Mouse (Mus musculus): Measurements from ENCODE around the gene Prune1.

Prune1 gene

GRCm38 (mm10) chr3:95281216-95282126, at the start of gene Prune1, which contains the start of gene Mindy1:
TSS of gene Prune1 (minus strand) at chr3:95282076.
TSS of gene Mindy1 (plus strand) at chr3:95281345.
- DNase-seq, result peak; percentile 99 to 100

GRCm38 (mm10) chr3:95331528-95331927, 49.7 kb upstream of the Prune1 start:
- DNase-seq, result no peak

- no peak for DNase-seq
Observed at GRCm38 (mm10) chr3:95328803-95329404, 47.0 kb upstream of the Prune1 start.

GRCm38 (mm10) chr3:95324454-95325144, 42.7 kb upstream of the Prune1 start:
- no peak for DNase-seq

GRCm38 (mm10) chr3:95323429-95323828, 41.6 kb upstream of the Prune1 start:
- DNase-seq, result no peak

GRCm38 (mm10) chr3:95319701-95320625, 38.1 kb upstream of the Prune1 start:
- no peak for DNase-seq

- DNase-seq, result no peak
Observed at GRCm38 (mm10) chr3:95319110-95319509, 37.2 kb upstream of the Prune1 start.

- peak in 1 of 2 experiments; percentile 18 for DNase-seq
Observed at GRCm38 (mm10) chr3:95318548-95318947, 36.7 kb upstream of the Prune1 start.

GRCm38 (mm10) chr3:95317414-95318080, 35.7 kb upstream of the Prune1 start:
- DNase-seq, result peak; percentile 59 to 68

- no peak for DNase-seq
Observed at GRCm38 (mm10) chr3:95315844-95316550, 34.1 kb upstream of the Prune1 start.

- peak; percentile 83 for DNase-seq
Observed at GRCm38 (mm10) chr3:95315094-95315843, 33.4 kb upstream of the Prune1 start.

- no peak for DNase-seq
Observed at GRCm38 (mm10) chr3:95314486-95315093, 32.7 kb upstream of the Prune1 start, which contains the start of gene Cers2. TSS of gene Cers2 (plus strand) at chr3:95314791.

GRCm38 (mm10) chr3:95314075-95314474, 32.2 kb upstream of the Prune1 start:
- no peak for DNase-seq

GRCm38 (mm10) chr3:95313476-95313875, 31.6 kb upstream of the Prune1 start:
- DNase-seq, result no peak

GRCm38 (mm10) chr3:95312623-95313022, 30.7 kb upstream of the Prune1 start:
- no peak for DNase-seq

- peak; percentile 83 for DNase-seq
Observed at GRCm38 (mm10) chr3:95310968-95311882, 29.3 kb upstream of the Prune1 start.

GRCm38 (mm10) chr3:95310496-95310895, 28.6 kb upstream of the Prune1 start:
- no peak for DNase-seq

GRCm38 (mm10) chr3:95307100-95307499, 25.2 kb upstream of the Prune1 start, which contains the start of gene Anxa9:
TSS of gene Anxa9 (minus strand) at chr3:95307176.
- DNase-seq, result no peak
